Mouse (Mus musculus) cortical plate, adult 2 months (tissue): ENCODE results near the gene Slc17a7.

Experiments used
- CTCF ChIP-seq: fragments of 200-500 bp; IDR thresholded peaks from 2 replicates; pipeline ENCODE4 v1.5.1; 2011; ENCODE audit warnings: mild to moderate bottlenecking, control low read depth, low read length; ENCODE audit not compliant: insufficient read depth; ENCODE audit errors: extremely low read depth
- POLR2A ChIP-seq: fragments of 200-500 bp; IDR thresholded peaks from 2 replicates; pipeline ENCODE4 v1.6.1; 2011; ENCODE audit warnings: mild to moderate bottlenecking, low read length, control low read depth; ENCODE audit not compliant: insufficient read depth; ENCODE audit errors: extremely low read depth

- TF ChIP-seq CTCF: no peak
- no peak for TF ChIP-seq POLR2A
These were observed 6.3 kb upstream of the Slc17a7 start for GRCm38 (mm10) chr7:45157459-45157858.
